Mouse (Mus musculus) NIH3T3 (cell line): ENCODE measurements at regions not wholly inside any gene's neighbourhood (a gene's known extent, or its start where the extent isn't known, plus 50 kb on each side); places are given as distances from the start of the nearest gene placed in this dataset.
"Not testable (repeated sequence)": the region's sequence is repeated elsewhere in the genome, so short reads cannot be mapped to it uniquely, and the experiment has no call there.

Source experiments
- DNase-seq: peaks from one replicate; pipeline ENCODE4 v3.0.0-alpha.2; 2012; ENCODE audit warnings: low read depth

DNA sequence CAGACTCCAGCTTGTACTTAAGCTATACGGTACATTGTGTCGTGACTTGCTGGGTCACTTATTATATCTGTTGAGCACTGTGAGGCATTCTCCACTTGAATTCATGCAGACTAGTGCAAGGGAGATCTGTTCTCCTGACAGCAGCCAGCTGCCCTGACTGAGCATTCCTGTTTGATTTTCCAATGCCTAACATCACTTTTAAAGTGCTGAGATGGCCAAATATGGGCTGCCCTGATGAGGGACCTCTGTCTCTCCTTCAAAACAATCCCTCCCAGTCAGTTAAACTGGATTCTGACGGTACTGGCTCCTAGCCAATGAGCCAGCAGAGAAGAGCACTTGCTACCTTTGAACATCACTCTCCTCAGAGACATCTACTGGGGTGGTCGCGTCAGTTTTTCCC, 57.6 kb upstream of the Lekr1 start:
- DNase-seq = peak; percentile 13

DNA sequence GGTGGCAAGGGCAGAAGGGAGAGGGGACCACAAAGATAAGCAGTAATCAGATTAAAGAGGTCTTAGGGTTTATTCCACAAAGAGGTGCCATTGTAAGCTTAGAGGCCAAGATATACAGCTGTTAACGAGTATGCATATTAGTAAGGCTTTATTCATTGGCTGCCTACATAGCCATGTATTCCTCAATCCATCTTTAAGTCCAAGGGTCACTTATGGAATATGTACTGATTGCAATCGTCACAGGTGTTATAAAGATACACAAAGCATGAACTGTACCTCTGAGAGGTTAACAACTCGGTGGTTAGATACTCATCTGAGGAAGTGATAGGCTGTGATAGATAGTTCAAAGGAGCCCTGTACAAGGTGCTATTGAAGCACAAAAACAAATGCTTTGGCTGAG, 54.3 kb upstream of the Lekr1 start:
- DNase-seq = no peak

DNA sequence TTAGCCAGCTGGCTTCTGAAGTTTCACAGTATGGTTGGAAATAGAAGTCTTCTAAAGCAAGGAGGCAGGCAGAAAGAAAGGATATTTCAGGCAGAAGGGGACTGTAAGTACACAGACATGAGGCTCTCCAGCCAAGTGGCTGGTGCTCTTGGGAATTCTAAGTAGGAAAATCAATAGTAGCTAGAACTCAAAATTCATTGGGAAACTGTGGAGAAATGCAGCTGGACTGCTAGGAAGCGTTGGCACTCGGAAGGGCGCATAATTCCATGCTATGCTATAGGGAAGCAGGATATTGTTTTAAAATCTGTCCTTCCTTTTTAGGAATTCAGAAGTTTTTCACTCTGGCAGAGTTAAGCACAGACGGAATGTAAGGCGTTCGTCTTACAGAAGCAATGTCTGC, 53.6 kb upstream of the Lekr1 start:
- DNase-seq = peak; percentile 28

DNA sequence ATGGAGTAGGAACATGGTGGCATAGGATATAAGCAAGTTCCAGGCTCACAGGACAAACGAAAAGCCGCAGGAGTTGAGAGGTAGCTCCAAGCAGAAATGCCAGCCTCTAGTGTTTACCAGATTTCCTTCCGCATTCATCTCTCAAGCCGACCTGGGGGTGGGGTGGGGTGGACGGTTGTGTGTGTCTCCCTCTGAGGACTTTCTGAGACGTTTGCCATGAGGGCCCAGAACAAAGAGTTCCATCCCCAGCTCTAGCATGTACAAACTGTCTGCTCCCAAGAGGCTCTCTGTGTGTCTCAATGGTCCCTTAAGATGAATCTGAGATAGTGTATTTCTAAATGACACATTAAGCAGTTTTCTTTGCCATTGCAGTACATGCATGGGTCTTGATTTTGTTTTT, 53.1 kb upstream of the Lekr1 start:
- DNase-seq = no peak

DNA sequence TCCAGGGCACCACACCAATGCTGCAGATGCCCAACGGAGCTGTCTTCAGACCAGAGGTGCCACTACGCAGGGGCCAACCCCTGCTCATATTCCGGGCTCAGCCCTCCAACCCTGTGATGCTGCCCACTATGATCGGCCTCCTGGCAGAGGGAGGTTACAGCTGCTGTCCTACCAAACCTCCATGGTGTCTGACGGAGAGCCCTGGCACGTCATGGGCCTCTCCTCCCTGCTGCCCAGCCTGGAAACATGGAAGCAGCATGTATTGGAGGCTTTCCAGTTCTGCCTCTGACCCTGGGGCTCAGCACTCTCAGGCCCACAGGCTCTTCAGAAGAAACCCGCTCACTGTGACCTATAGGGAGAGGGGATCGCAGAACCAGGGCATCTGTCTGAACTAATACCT, 51.1 kb upstream of the Lekr1 start:
- not testable (repeated sequence) for DNase-seq
